Mouse (Mus musculus) hindbrain, embryonic 11.5 days (tissue): ENCODE measurements around the gene Fem1b. TPM values are rescaled to one million over a fixed set of nuclear protein-coding genes. Genes with fewer than 3 reads are reported as not detected.
A peak's percentile ranks its signal among the peaks of the same experiment; 100 is the strongest.

ENCODE experiments used
- ATAC-seq: fragments of 200-750 bp; cut with Nextera tagmentation; 2 replicates; pipeline ENCODE4 v1.8.0; 2017; ENCODE audit warnings: mild to moderate bottlenecking, moderate TSS enrichment, moderate library complexity; ENCODE audit not compliant: low FRiP score
- DNase-seq: peaks from one replicate; pipeline ENCODE4 v3.0.0-alpha.2; 2015; ENCODE audit warnings: low spot score
- H3K27ac ChIP-seq: fragments of 300-500 bp; sonication (generic); 2 replicates; pipeline ENCODE4 v1.5.1; 2014; ENCODE audit warnings: mild to moderate bottlenecking, low read depth, low read length
- H3K27me3 ChIP-seq: fragments of 300-500 bp; sonication (generic); 2 replicates; pipeline ENCODE4 v1.6.1; 2014; ENCODE audit warnings: mild to moderate bottlenecking, low read length, moderate library complexity, mixed read lengths; ENCODE audit not compliant: control insufficient read depth, insufficient read depth
- H3K36me3 ChIP-seq: fragments of 300-500 bp; sonication (generic); 2 replicates; pipeline ENCODE4 v1.6.1; 2014; ENCODE audit warnings: mild to moderate bottlenecking, low read length, moderate library complexity, mixed read lengths; ENCODE audit not compliant: control insufficient read depth, insufficient read depth
- H3K4me1 ChIP-seq: fragments of 300-500 bp; sonication (generic); replicated peaks from 2 replicates; pipeline ENCODE4 v1.6.1; 2014; ENCODE audit warnings: low read length, mixed read lengths; ENCODE audit not compliant: control insufficient read depth, insufficient read depth
- H3K4me2 ChIP-seq: fragments of 300-500 bp; sonication (generic); replicated peaks from 2 replicates; pipeline ENCODE4 v1.6.1; 2014; ENCODE audit warnings: mild to moderate bottlenecking, low read depth, low read length
- H3K4me3 ChIP-seq: fragments of 300-500 bp; sonication (generic); 2 replicates; pipeline ENCODE4 v1.5.1; 2014; ENCODE audit warnings: low read depth, low read length
- H3K9ac ChIP-seq: fragments of 300-500 bp; sonication (generic); 2 replicates; pipeline ENCODE4 v1.6.1; 2014; ENCODE audit warnings: low read depth, low read length
- H3K9me3 ChIP-seq: fragments of 300-500 bp; sonication (generic); 2 replicates; pipeline ENCODE4 v1.6.1; 2016; ENCODE audit warnings: low read length; ENCODE audit not compliant: control insufficient read depth
- WGBS: fragments of 180-500 bp; shearing (Covaris S2); extraction: QIAGEN DNeasy Blood & Tissue Kit; methylation state at CpG from one replicate; pipeline ENCODE4 v1.1.7; 2014; 5-methylcytosine and 5-hydroxymethylcytosine counted together
- polyA plus RNA-seq: library from polyadenylated mRNA; unstranded; fragments of >200 nt; fragmentation: Nextera tagmentation; extraction: Ambion mirVana; gene quantifications from 2 replicates; pipeline ENCODE4 v1.2.1, GENCODE M21; 2014

Fem1b gene
- polyA plus RNA-seq, 1 experiment from 2014 or later = 46.9 TPM

DNA sequence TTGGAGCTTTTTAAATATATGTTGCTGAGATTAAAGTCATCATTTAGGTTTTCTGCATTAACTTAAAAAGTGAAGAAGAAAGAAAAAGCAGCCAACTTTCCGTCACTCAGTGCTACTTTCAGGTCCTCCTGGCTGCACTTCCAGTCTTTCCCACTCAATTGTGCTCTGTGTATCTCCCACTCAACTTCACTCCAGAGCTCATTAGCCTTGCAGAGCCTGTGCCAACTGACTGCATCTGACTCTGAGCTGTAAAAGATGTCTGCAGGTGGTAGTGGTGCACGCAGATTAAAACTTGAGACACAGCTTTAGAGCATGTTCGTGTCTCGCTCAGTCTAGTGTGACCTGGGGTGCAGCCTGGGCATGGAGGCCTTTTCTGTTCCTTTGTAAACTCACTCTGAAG lies 53.4 kb downstream of the Fem1b start:
- no peaks in the 10 kb centered on the region for H3K4me1 ChIP-seq
- ATAC-seq = no peak
- no peaks in the 10 kb centered on the region for H3K9me3 ChIP-seq
- DNase-seq = no peak
- no peak overlapping the region for H3K4me3 ChIP-seq
- no peaks in the 10 kb centered on the region for H3K36me3 ChIP-seq
- 83% methylated on average over 4 of the region's 4 CpGs for WGBS
- H3K4me2 ChIP-seq = no peak overlapping the region
- H3K27ac ChIP-seq = no peak overlapping the region
- no peak overlapping the region for H3K9ac ChIP-seq
- no peaks in the 10 kb centered on the region for H3K27me3 ChIP-seq

DNA sequence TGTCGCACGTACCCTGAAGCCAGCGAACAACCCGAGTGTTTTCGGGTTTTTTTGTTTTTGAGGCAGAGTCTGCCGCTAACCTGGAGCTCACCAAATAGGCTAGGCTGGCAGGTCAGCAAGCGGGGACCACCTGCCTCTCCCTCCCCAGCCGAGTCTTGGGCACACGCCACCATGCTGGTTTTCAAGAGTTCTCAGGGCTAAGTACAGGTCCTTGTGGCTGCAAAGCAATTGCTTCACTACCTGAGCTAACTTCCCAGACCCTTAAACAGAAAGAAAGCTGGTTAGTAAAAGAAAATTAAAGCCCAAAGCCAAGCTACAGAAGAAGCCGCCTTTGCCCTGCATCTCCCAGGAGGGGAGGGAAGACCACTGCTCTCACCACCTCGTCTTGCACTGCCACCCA lies 61.4 kb downstream of the Fem1b start:
- Histone ChIP-seq H3K9ac (no peak overlapping the region), H3K9me3 (no peaks in the 10 kb centered on the region), H3K27me3 (no peaks in the 10 kb centered on the region), H3K4me1 (no peaks in the 10 kb centered on the region), H3K4me2 (no peak overlapping the region), H3K27ac (no peak overlapping the region), H3K36me3 (no peaks in the 10 kb centered on the region), H3K4me3 (no peak overlapping the region)
- WGBS = 88% methylated on average over 11 of the region's 11 CpGs
- DNase-seq (no peak), ATAC-seq (no peak)

DNA sequence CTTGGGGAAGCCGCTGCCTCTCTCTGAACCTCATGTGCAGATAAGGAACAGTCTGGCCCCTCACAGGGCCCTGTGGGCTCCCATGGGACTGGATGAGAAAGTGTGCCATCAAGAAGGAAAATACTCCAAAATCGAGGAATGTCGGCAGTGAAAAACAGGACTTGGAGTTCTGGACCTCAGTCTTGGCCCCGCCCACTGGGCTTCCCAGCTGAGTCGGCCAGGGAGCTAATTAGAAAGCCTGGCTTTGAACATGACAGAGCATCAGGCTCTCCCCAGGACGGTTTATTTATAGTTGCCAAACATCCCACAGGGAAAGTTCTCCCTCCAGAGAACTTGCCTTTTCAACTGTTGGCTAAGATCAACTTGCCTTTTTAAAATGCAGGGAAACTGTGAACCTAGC lies 62.1 kb downstream of the Fem1b start:
- Histone ChIP-seq H3K4me3 (no peak overlapping the region), H3K36me3 (no peaks in the 10 kb centered on the region), H3K4me1 (no peaks in the 10 kb centered on the region), H3K9ac (no peak overlapping the region), H3K9me3 (no peaks in the 10 kb centered on the region), H3K27ac (no peak overlapping the region), H3K27me3 (no peaks in the 10 kb centered on the region), H3K4me2 (no peak overlapping the region)
- DNase-seq (no peak), ATAC-seq (no peak)
- WGBS = 60% methylated on average over 6 of the region's 6 CpGs

GRCm38 (mm10) chr9:62746646-62747045 lies 65.1 kb downstream of the Fem1b start:
- H3K27me3 ChIP-seq = no peaks in the 10 kb centered on the region
- no peak overlapping the region for H3K4me3 ChIP-seq
- DNase-seq (no peak), ATAC-seq (no peak)
- no peaks in the 10 kb centered on the region for H3K4me1 ChIP-seq
- H3K9ac ChIP-seq = no peak overlapping the region
- WGBS = 88% methylated on average over 6 of the region's 6 CpGs
- no peaks in the 10 kb centered on the region for H3K9me3 ChIP-seq
- no peak overlapping the region for H3K4me2 ChIP-seq
- H3K36me3 ChIP-seq = no peaks in the 10 kb centered on the region
- no peak overlapping the region for H3K27ac ChIP-seq

- DNase-seq = peak; percentile 81
- Histone ChIP-seq H3K4me3 (no peak overlapping the region), H3K27ac (no peak overlapping the region), H3K4me2 (no peak overlapping the region), H3K36me3 (no peaks in the 10 kb centered on the region), H3K27me3 (no peaks in the 10 kb centered on the region), H3K9me3 (no peaks in the 10 kb centered on the region), H3K9ac (no peak overlapping the region), H3K4me1 (no peaks in the 10 kb centered on the region)
- WGBS = 57% methylated on average over 7 of the region's 7 CpGs
- ATAC-seq = no peak
Observed at GRCm38 (mm10) chr9:62744558-62745275, 67.0 kb downstream of the Fem1b start.

Other genes starting within 250 kb of the Fem1b start
- gene Itga11, start 134.1 kb downstream of the Fem1b start, polyA plus RNA-seq = 2.9 and 3.0 TPM in 2 replicates
- 7.9 and 8.5 TPM in 2 replicates for gene Cln6, start 26.9 kb upstream of the Fem1b start, polyA plus RNA-seq
- gene Calml4, start 46.1 kb upstream of the Fem1b start, polyA plus RNA-seq = 4.5 and 7.5 TPM in 2 replicates
- gene Pias1, start 176.0 kb upstream of the Fem1b start, polyA plus RNA-seq = 70.8 and 71.5 TPM in 2 replicates